Mouse (Mus musculus): ENCODE data around the gene Fam207a. TPM values are rescaled to one million over a fixed set of nuclear protein-coding genes. Genes with fewer than 3 reads are reported as not detected.

Gene Fam207a
- total and polyA plus RNA-seq, 3 experiments = 14.5 to 122 (median 39.4) TPM

DNA sequence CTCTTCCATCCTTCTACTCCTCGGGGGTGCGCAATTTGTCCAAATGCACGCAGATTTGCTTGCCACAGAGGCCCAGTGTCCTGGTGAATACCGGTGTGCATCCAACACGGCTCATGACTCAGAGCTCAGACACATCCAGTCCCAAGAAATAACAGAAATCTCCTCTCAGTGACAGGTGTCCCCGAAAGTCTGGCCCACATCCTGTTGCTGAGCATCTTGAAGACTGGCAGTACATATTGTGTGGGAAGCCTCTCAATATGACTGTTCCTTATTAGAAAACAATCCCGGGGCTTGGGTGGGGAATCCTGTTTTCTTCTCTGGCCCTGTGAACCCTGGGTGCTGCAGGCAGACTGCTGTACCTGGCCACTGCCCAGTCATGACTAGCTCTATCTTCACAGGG, 41.0 kb upstream of the Fam207a start:
- DNase-seq (ENCODE audit: low spot score) = no peak
- TF ChIP-seq CTCF (IDR thresholded peaks at IDR 0.05; ENCODE audit: low read depth, low read length) (no peak), GATA2 (IDR thresholded peaks at IDR 0.05; ENCODE audit: borderline replicate concordance, low read depth, low read length) (no peak), TAL1 (conservative IDR thresholded peaks at IDR 0.05; ENCODE audit: low read depth, low read length) (no peak), POLR2AphosphoS5 (IDR thresholded peaks at IDR 0.05; ENCODE audit: insufficient replicate concordance, low read depth, low read length) (no peak), GATA1 (IDR thresholded peaks at IDR 0.05; ENCODE audit: borderline replicate concordance, low read length) (no peak)
- H3K27me3 ChIP-seq (ENCODE audit: insufficient read depth, low read length) = no peaks in the 10 kb centered on the region; the same call in 1 of the 2 replicates
- no peak overlapping the region; the same call in 1 of the 2 replicates for H3K4me3 ChIP-seq (ENCODE audit: low read depth, low read length)
- H3K4me1 ChIP-seq (ENCODE audit: insufficient read depth, low read depth, low read length) = peaks cover 90% of the 10 kb centered on the region
- no peaks in the 10 kb centered on the region for H3K9me3 ChIP-seq (replicated peaks)
- H3K36me3 ChIP-seq (replicated peaks) = peaks cover 91% of the 10 kb centered on the region
- no peak for ATAC-seq (ENCODE audit: extremely low read depth, insufficient number of reproducible peaks, low FRiP score, poor library complexity, severe bottlenecking)

DNA sequence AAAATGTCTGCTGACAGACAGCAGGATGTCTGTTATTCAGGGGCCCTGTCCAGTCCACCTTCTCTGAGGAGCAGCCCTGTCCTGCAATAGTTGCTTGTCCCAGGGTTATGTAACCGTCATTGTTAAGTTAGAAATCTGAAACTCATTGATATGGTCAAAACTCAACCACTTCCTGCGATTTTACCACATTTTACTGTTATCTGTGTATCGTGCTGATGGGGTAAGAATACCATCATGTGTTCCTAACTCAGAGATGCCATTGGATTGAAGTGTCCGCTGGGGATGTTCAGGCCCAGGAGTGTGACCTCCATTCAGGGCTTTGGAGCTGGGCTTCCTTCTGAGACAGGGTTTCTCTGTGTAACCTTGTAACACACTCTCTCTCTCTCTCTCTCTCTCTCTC, 39.3 kb upstream of the Fam207a start:
- Histone ChIP-seq H3K4me1 (ENCODE audit: insufficient read depth, low read depth, low read length) (peaks cover 86% of the 10 kb centered on the region), H3K36me3 (replicated peaks) (peaks cover 91% of the 10 kb centered on the region), H3K27me3 (ENCODE audit: insufficient read depth, low read length) (no peaks in the 10 kb centered on the region; the same call in 1 of the 2 replicates), H3K4me3 (ENCODE audit: low read depth, low read length) (no peak overlapping the region), H3K9me3 (replicated peaks) (no peaks in the 10 kb centered on the region)
- no peak for TF ChIP-seq GATA2 (IDR thresholded peaks at IDR 0.05; ENCODE audit: borderline replicate concordance, low read depth, low read length)
- peak; percentile 16; the same call in 1 of the 2 replicates for TF ChIP-seq TAL1 (conservative IDR thresholded peaks at IDR 0.05; ENCODE audit: low read depth, low read length)
- TF ChIP-seq POLR2AphosphoS5 (IDR thresholded peaks at IDR 0.05; ENCODE audit: insufficient replicate concordance, low read depth, low read length) = no peak
- no peak for TF ChIP-seq CTCF (IDR thresholded peaks at IDR 0.05; ENCODE audit: low read depth, low read length)
- TF ChIP-seq GATA1 (IDR thresholded peaks at IDR 0.05; ENCODE audit: borderline replicate concordance, low read length) = no peak
- DNase-seq (ENCODE audit: low spot score) = peak; percentile 78
- peak; percentile 66 for ATAC-seq (ENCODE audit: extremely low read depth, insufficient number of reproducible peaks, low FRiP score, poor library complexity, severe bottlenecking)

DNA sequence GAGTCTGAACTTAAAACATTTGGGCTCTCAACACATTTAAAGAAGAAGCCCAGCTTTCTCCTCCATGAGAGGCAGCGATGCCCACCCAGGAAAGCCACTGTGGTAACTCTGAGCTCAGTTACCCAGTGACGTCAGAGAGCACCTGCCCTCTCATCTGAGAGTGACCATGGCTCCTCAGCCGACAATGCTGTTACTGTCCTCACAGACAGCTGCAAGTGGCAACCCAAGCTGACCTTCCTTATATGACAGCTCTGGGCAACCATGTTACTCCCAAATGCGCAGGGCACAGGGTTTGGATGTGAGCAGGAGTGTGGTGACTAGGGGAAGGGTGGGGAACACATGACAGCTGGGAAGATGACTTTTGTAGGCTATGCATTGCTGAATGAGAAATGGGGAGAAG, 37.7 kb upstream of the Fam207a start:
- Histone ChIP-seq H3K4me3 (ENCODE audit: low read depth, low read length) (no peak overlapping the region), H3K36me3 (replicated peaks) (peaks cover 91% of the 10 kb centered on the region), H3K4me1 (ENCODE audit: insufficient read depth, low read depth, low read length) (peaks cover 86% of the 10 kb centered on the region), H3K27me3 (ENCODE audit: insufficient read depth, low read length) (no peaks in the 10 kb centered on the region; the same call in 1 of the 2 replicates), H3K9me3 (replicated peaks) (no peaks in the 10 kb centered on the region)
- DNase-seq (ENCODE audit: low spot score) (no peak), ATAC-seq (ENCODE audit: extremely low read depth, insufficient number of reproducible peaks, low FRiP score, poor library complexity, severe bottlenecking) (no peak)
- TF ChIP-seq CTCF (IDR thresholded peaks at IDR 0.05; ENCODE audit: low read depth, low read length) (no peak), POLR2AphosphoS5 (IDR thresholded peaks at IDR 0.05; ENCODE audit: insufficient replicate concordance, low read depth, low read length) (no peak), GATA1 (IDR thresholded peaks at IDR 0.05; ENCODE audit: borderline replicate concordance, low read length) (no peak), TAL1 (conservative IDR thresholded peaks at IDR 0.05; ENCODE audit: low read depth, low read length) (no peak), GATA2 (IDR thresholded peaks at IDR 0.05; ENCODE audit: borderline replicate concordance, low read depth, low read length) (no peak)

DNA sequence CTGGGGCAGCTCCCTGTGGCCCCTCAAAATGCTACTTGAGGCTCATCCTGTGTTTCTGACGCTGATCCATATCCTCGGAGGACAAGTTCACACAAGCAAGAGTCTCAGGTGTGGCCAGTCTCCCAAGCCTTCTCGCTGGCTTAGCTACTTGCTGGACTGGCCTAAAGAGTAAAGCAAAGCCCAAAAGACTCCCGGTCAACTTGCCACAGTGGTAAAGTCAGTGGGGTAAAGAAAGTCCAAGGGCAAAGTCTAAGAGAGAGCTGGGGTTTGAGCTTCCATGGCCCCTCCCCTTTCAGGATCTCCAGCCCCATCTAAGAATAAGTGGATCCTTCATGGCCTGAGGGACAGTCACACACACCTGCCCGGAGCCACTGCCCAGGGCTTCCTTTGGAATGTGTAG, 36.6 kb upstream of the Fam207a start:
- Histone ChIP-seq H3K4me3 (ENCODE audit: low read depth, low read length) (no peak overlapping the region), H3K36me3 (replicated peaks) (peaks cover 90% of the 10 kb centered on the region), H3K27me3 (ENCODE audit: insufficient read depth, low read length) (no peaks in the 10 kb centered on the region; the same call in 1 of the 2 replicates), H3K9me3 (replicated peaks) (no peaks in the 10 kb centered on the region), H3K4me1 (ENCODE audit: insufficient read depth, low read depth, low read length) (peaks cover 74% of the 10 kb centered on the region)
- no peak for TF ChIP-seq POLR2AphosphoS5 (IDR thresholded peaks at IDR 0.05; ENCODE audit: insufficient replicate concordance, low read depth, low read length)
- no peak for TF ChIP-seq TAL1 (conservative IDR thresholded peaks at IDR 0.05; ENCODE audit: low read depth, low read length)
- no peak for TF ChIP-seq CTCF (IDR thresholded peaks at IDR 0.05; ENCODE audit: low read depth, low read length)
- TF ChIP-seq GATA1 (IDR thresholded peaks at IDR 0.05; ENCODE audit: borderline replicate concordance, low read length) = no peak
- ATAC-seq (ENCODE audit: extremely low read depth, insufficient number of reproducible peaks, low FRiP score, poor library complexity, severe bottlenecking) = no peak
- DNase-seq (ENCODE audit: low spot score) = no peak

DNA sequence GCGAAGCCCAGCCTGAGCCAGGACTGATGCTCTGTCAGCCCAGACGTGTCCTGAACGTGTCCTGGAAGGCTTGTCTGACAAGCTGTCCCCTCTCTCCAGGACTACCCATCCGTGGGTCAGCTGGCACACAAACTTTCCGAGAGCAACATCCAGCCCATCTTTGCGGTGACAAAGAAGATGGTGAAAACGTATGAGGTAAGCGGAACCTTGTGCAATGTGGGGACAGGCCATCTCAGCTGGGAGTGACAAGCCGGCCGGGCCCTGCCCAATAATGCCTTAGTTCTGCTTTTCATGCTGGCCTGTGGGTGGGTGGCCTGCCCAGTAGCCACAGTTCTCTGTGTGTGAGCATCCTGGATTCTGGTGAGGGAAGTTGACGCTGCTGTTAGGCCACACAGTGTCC, 35.3 kb upstream of the Fam207a start:
- no peak for TF ChIP-seq POLR2AphosphoS5 (IDR thresholded peaks at IDR 0.05; ENCODE audit: insufficient replicate concordance, low read depth, low read length)
- TF ChIP-seq CTCF (IDR thresholded peaks at IDR 0.05; ENCODE audit: low read depth, low read length) = no peak
- no peak for TF ChIP-seq GATA1 (IDR thresholded peaks at IDR 0.05; ENCODE audit: borderline replicate concordance, low read length)
- no peak for TF ChIP-seq TAL1 (conservative IDR thresholded peaks at IDR 0.05; ENCODE audit: low read depth, low read length)
- no peak for TF ChIP-seq GATA2 (IDR thresholded peaks at IDR 0.05; ENCODE audit: borderline replicate concordance, low read depth, low read length)
- H3K4me1 ChIP-seq (ENCODE audit: insufficient read depth, low read depth, low read length) = peaks cover 61% of the 10 kb centered on the region
- no peak for ATAC-seq (ENCODE audit: extremely low read depth, insufficient number of reproducible peaks, low FRiP score, poor library complexity, severe bottlenecking)
- no peaks in the 10 kb centered on the region; the same call in 1 of the 2 replicates for H3K27me3 ChIP-seq (ENCODE audit: insufficient read depth, low read length)
- no peak for DNase-seq (ENCODE audit: low spot score)
- no peaks in the 10 kb centered on the region for H3K9me3 ChIP-seq (replicated peaks)
- H3K4me3 ChIP-seq (ENCODE audit: low read depth, low read length) = no peak overlapping the region
- H3K36me3 ChIP-seq (replicated peaks) = peaks cover 89% of the 10 kb centered on the region

DNA sequence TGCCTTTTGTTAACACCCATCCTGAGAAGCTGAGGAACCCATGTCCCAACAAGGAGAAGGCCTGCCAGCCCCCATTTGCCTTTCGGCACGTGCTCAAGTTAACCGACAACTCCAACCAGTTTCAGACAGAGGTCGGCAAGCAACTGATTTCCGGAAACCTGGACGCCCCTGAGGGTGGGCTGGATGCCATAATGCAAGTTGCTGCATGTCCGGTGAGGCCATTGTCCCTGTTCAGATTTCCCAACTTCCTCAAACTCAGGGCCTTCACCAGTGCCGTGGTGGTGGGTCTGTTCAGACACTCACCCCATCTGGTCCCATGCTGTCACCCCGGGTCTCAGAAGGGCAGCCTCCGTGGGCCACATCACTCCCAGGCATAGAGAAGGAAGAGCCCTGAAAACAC, 33.0 kb upstream of the Fam207a start:
- no peak overlapping the region for H3K4me3 ChIP-seq (ENCODE audit: low read depth, low read length)
- no peaks in the 10 kb centered on the region for H3K9me3 ChIP-seq (replicated peaks)
- H3K27me3 ChIP-seq (ENCODE audit: insufficient read depth, low read length) = no peaks in the 10 kb centered on the region; the same call in 1 of the 2 replicates
- TF ChIP-seq CTCF (IDR thresholded peaks at IDR 0.05; ENCODE audit: low read depth, low read length) = no peak
- TF ChIP-seq POLR2AphosphoS5 (IDR thresholded peaks at IDR 0.05; ENCODE audit: insufficient replicate concordance, low read depth, low read length) = no peak
- TF ChIP-seq GATA2 (IDR thresholded peaks at IDR 0.05; ENCODE audit: borderline replicate concordance, low read depth, low read length) = no peak
- TF ChIP-seq TAL1 (conservative IDR thresholded peaks at IDR 0.05; ENCODE audit: low read depth, low read length) = no peak
- no peak for DNase-seq (ENCODE audit: low spot score)
- H3K36me3 ChIP-seq (replicated peaks) = peaks cover 96% of the 10 kb centered on the region
- peaks cover 43% of the 10 kb centered on the region for H3K4me1 ChIP-seq (ENCODE audit: insufficient read depth, low read depth, low read length)
- no peak for ATAC-seq (ENCODE audit: extremely low read depth, insufficient number of reproducible peaks, low FRiP score, poor library complexity, severe bottlenecking)
